Mouse (Mus musculus): Measurements from ENCODE around the gene Itpr3. TPM values are rescaled to one million over a fixed set of nuclear protein-coding genes. Genes with fewer than 3 reads are reported as not detected.

Gene Itpr3
- polyA plus RNA-seq, 1 experiment from 2014 or later, result 8.3 TPM

- peaks cover 15% of the 10 kb centered on the region; the same call in 1 of the 2 replicates for H3K27me3 ChIP-seq
- H3K9me3 ChIP-seq (replicated peaks), result no peaks in the 10 kb centered on the region
- 0 out of 2 replicates have a peak overlapping the region, but pooled peaks have one; percentile 1 for H3K4me3 ChIP-seq (replicated peaks)
- 70% methylated on average over 8 of the region's 8 CpGs for WGBS
- no peak for ATAC-seq (replicated peaks; ENCODE audit: low FRiP score)
- peaks cover 74% of the 10 kb centered on the region for H3K4me1 ChIP-seq
- H3K36me3 ChIP-seq, result no peaks in the 10 kb centered on the region
- peak overlapping the region; percentile 17; the same call in 1 of the 2 replicates for H3K4me2 ChIP-seq
- peak overlapping the region; percentile 46 for H3K27ac ChIP-seq
- no peak overlapping the region for H3K9ac ChIP-seq
Observed at GRCm38 (mm10) chr17:27060698-27061097, 3.6 kb downstream of the Itpr3 start.

DNA sequence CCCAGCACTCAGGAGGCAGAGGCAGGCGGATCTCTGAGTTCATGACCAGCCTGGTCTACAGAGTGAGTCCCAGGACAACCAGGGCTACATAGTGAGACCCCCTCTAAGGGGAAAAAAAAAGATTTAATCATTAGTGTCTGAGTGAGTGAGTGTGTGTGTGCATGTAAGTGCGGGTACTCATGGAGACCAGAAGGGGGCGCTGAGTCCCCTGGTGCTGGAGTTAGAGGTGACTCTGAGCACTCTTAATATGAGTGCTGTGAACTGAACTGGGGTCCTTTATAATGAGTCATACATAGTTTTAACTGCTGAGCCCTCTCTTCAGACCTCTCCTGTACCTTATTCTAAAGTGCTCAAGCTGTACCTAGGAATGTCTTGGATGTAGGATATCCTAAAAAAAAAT lies 4.6 kb downstream of the Itpr3 start:
- H3K9ac ChIP-seq, result no peak overlapping the region
- H3K4me1 ChIP-seq, result peaks cover 72% of the 10 kb centered on the region
- H3K4me3 ChIP-seq (replicated peaks), result no peak overlapping the region
- no peaks in the 10 kb centered on the region for H3K36me3 ChIP-seq
- H3K9me3 ChIP-seq (replicated peaks), result no peaks in the 10 kb centered on the region
- no peak for ATAC-seq (replicated peaks; ENCODE audit: low FRiP score)
- H3K4me2 ChIP-seq, result no peak overlapping the region
- H3K27me3 ChIP-seq, result peaks cover 15% of the 10 kb centered on the region; the same call in 1 of the 2 replicates
- H3K27ac ChIP-seq, result no peak overlapping the region
- WGBS, result 97% methylated on average over 3 of the region's 3 CpGs

GRCm38 (mm10) chr17:27062684-27063083 lies 5.6 kb downstream of the Itpr3 start:
- no peak overlapping the region for H3K27ac ChIP-seq

DNA sequence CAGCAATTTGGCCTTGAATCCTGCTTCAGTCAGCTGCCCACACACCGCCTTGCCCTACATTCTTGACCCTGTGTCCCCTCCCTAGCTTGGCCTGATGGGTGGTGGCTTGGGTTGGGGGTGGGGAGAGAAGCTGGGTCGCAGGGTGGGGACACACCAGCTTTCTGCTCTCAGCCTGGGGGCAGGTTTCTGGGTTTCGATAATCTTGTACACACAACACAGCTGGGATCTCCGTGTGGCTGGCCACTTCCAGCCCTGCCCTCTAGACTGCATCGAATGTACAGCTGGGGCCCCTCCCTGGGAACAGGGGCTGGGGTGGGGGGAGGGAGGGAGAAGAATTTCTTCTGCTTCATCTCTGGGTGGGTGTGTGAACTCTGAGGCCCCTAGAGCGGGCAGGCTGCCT lies 6.6 kb downstream of the Itpr3 start:
- 30% methylated on average over 6 of the region's 6 CpGs for WGBS

More at GRCm38 (mm10) chr17:27062684-27063083, 5.6 kb downstream of the Itpr3 start:
- Histone ChIP-seq H3K36me3 (no peaks in the 10 kb centered on the region), H3K4me2 (no peak overlapping the region), H3K4me3 (replicated peaks) (no peak overlapping the region), H3K27me3 (peaks cover 12% of the 10 kb centered on the region; the same call in 1 of the 2 replicates), H3K9ac (no peak overlapping the region), H3K9me3 (replicated peaks) (no peaks in the 10 kb centered on the region), H3K4me1 (peaks cover 69% of the 10 kb centered on the region)
- WGBS, result 95% methylated on average over 7 of the region's 7 CpGs
- ATAC-seq (replicated peaks; ENCODE audit: low FRiP score), result no peak

DNA sequence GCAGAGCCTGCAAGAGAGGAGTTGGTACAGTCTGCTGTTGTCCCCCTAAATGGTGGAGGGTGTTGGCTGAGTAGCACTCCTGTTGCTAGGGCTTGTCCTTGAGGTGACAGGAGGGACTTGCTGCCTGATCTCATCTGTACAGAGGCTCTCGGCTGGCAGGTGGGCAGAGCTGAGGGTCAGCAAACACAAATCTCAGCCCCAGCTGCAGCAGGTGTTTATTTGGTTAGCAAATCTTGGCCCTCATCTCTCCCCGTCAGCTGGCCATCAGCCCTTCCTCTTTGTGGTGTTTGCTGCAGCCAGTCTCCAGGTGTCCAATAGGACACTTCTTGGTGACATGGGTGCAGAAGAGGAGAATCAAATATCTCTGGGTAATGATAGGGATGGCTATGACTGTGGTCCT lies 7.1 kb downstream of the Itpr3 start:
- Histone ChIP-seq H3K27ac (peak overlapping the region; percentile 66), H3K9ac (no peak overlapping the region), H3K36me3 (no peaks in the 10 kb centered on the region), H3K4me1 (peaks cover 56% of the 10 kb centered on the region), H3K4me3 (replicated peaks) (no peak overlapping the region), H3K9me3 (replicated peaks) (no peaks in the 10 kb centered on the region), H3K27me3 (no peaks in the 10 kb centered on the region), H3K4me2 (no peak overlapping the region)
- no peak for ATAC-seq (replicated peaks; ENCODE audit: low FRiP score)
- 63% methylated on average over 2 of the region's 2 CpGs for WGBS

More for the DNA sequence above, 6.6 kb downstream of the Itpr3 start:
- H3K4me3 ChIP-seq (replicated peaks), result no peak overlapping the region
- H3K4me2 ChIP-seq, result no peak overlapping the region
- ATAC-seq (replicated peaks; ENCODE audit: low FRiP score), result 0 out of 2 replicates have a peak, but pooled peaks have one; percentile 31
- peaks cover 1% of the 10 kb centered on the region; the same call in 1 of the 2 replicates for H3K27me3 ChIP-seq
- H3K4me1 ChIP-seq, result peaks cover 59% of the 10 kb centered on the region
- no peak overlapping the region for H3K9ac ChIP-seq
- peak overlapping the region; percentile 66 for H3K27ac ChIP-seq
- no peaks in the 10 kb centered on the region for H3K36me3 ChIP-seq
- no peaks in the 10 kb centered on the region for H3K9me3 ChIP-seq (replicated peaks)

DNA sequence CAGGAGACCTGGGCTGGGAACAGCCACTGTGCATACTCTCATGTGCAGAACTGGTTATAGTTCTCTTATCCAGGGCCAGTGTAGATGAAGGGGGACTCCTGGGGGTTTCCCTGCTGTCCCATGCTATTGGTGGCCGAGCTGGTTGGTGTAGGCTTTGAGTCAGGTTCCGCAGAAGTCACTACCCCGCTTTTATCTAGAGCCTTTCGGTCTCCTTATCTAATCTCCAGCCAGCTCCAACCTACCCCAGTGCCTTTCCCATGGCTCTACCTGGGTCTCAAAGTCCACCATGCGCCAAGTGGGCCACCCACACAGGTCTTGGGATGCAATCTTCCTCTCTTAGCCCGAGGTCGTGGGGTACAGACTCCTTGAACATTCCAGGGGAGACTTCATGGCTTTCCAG lies 9.0 kb downstream of the Itpr3 start:
- Histone ChIP-seq H3K9ac (no peak overlapping the region), H3K9me3 (replicated peaks) (no peaks in the 10 kb centered on the region), H3K27me3 (no peaks in the 10 kb centered on the region), H3K4me2 (no peak overlapping the region), H3K4me1 (peaks cover 52% of the 10 kb centered on the region), H3K27ac (peak overlapping the region; percentile 13; the same call in 1 of the 2 replicates), H3K4me3 (replicated peaks) (no peak overlapping the region), H3K36me3 (no peaks in the 10 kb centered on the region)
- WGBS, result 81% methylated on average over 7 of the region's 7 CpGs
- no peak for ATAC-seq (replicated peaks; ENCODE audit: low FRiP score)

DNA sequence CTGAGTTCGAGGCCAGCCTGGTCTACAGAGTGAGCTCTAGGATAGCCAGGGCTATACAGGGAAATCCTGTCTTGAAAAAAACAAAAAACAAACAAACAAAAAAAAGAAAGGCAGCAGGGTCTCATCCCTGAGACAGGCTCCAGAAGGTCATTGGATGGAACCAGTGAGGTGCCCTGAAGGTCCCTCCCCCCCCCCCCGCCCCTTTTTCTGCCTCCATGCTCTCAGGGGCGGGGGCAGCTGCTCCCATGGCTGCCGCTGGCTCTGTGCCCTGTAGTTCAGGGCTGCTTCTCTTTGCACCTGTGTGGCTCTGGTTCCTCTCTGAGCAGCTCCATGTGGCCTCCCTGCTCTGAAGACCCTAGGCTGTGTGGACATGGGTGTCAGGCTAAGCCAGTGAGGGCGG lies 12.0 kb downstream of the Itpr3 start:
- H3K4me3 ChIP-seq (replicated peaks), result no peak overlapping the region
- no peak for ATAC-seq (replicated peaks; ENCODE audit: low FRiP score)
- no peaks in the 10 kb centered on the region for H3K36me3 ChIP-seq
- H3K9me3 ChIP-seq (replicated peaks), result no peaks in the 10 kb centered on the region
- H3K9ac ChIP-seq, result no peak overlapping the region
- peak overlapping the region; percentile 67 for H3K27ac ChIP-seq
- H3K4me1 ChIP-seq, result peaks cover 47% of the 10 kb centered on the region
- H3K4me2 ChIP-seq, result no peak overlapping the region
- WGBS, result 65% methylated on average over 5 of the region's 5 CpGs
- no peaks in the 10 kb centered on the region for H3K27me3 ChIP-seq

DNA sequence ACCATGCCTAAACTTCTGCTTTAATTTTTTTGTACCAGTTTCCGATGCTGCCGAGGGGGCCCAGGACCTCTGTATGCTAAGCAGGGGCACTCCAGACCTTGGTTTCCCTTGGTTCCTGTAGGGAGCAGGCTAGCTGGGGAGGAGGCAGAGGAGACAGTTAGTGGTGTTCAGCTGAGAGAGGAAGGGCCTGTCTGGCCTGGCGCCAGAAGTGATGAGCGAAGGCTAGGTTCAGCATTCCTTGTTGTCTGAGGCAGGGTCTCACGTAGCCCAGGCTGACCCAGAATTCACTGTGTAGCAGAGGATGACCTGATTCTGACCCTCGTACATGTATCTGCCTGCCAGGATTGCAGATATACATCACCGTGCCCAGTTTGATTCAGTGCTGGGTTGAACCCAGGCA lies 13.8 kb downstream of the Itpr3 start:
- ATAC-seq (replicated peaks; ENCODE audit: low FRiP score), result no peak
- Histone ChIP-seq H3K27me3 (no peaks in the 10 kb centered on the region), H3K4me1 (peaks cover 57% of the 10 kb centered on the region), H3K9ac (no peak overlapping the region), H3K27ac (no peak overlapping the region), H3K4me2 (no peak overlapping the region), H3K4me3 (replicated peaks) (no peak overlapping the region), H3K9me3 (replicated peaks) (no peaks in the 10 kb centered on the region), H3K36me3 (no peaks in the 10 kb centered on the region)
- WGBS, result 93% methylated on average over 7 of the region's 7 CpGs

DNA sequence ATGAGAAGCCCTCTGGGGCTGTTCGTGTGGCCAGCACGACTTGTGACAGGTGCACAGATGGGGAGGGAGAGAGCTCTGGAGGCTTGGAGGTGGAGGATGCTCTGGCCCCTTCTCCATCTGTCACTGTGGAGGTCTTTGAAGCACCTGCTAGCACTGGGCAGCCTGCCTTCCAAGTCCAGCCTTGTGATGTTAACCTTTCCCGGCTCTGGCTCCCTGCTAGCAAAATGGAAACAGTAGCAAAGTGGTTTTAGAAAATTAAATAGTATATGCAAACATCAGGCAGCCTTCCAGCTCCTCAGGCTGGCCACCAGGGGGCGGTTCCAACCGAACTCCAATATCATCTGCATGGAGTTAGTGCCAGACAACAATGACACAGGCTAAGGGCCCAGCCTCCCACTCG lies 14.5 kb downstream of the Itpr3 start:
- WGBS, result 41% methylated on average over 6 of the region's 6 CpGs
- Histone ChIP-seq H3K4me2 (no peak overlapping the region), H3K36me3 (no peaks in the 10 kb centered on the region), H3K4me1 (peaks cover 51% of the 10 kb centered on the region), H3K9ac (no peak overlapping the region), H3K27ac (no peak overlapping the region), H3K4me3 (replicated peaks) (no peak overlapping the region), H3K27me3 (no peaks in the 10 kb centered on the region), H3K9me3 (replicated peaks) (no peaks in the 10 kb centered on the region)
- no peak for ATAC-seq (replicated peaks; ENCODE audit: low FRiP score)

GRCm38 (mm10) chr17:27072363-27072762 lies 15.3 kb downstream of the Itpr3 start:
- Histone ChIP-seq H3K27ac (no peak overlapping the region), H3K27me3 (no peaks in the 10 kb centered on the region), H3K9me3 (replicated peaks) (no peaks in the 10 kb centered on the region), H3K4me1 (peaks cover 44% of the 10 kb centered on the region), H3K36me3 (peaks cover 5% of the 10 kb centered on the region; the same call in 1 of the 2 replicates), H3K4me2 (no peak overlapping the region), H3K4me3 (replicated peaks) (no peak overlapping the region), H3K9ac (no peak overlapping the region)
- 92% methylated on average over 8 of the region's 8 CpGs for WGBS
- ATAC-seq (replicated peaks; ENCODE audit: low FRiP score), result no peak

DNA sequence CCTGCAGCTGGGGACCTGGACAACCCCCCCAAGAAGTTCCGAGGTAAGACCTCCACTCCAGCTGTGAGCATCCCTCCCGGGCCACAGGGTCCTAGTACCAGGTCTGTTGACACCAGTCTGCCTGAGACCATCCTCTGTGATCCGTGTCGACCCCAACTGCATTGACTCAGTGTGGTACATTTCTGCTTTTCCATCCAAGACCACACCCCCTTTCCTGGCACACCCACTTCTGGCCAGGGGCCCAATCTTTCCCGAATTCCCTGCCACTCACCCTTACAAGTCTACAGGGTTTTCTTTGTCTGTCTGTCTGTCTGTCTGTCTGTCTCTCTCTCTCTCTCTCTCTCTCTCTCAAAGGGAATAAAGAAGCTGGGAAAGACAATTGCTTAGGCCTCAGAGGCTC lies 16.0 kb downstream of the Itpr3 start:
- Histone ChIP-seq H3K27me3 (no peaks in the 10 kb centered on the region), H3K4me2 (no peak overlapping the region), H3K9ac (no peak overlapping the region), H3K4me3 (replicated peaks) (no peak overlapping the region), H3K27ac (no peak overlapping the region), H3K36me3 (peaks cover 11% of the 10 kb centered on the region), H3K9me3 (replicated peaks) (no peaks in the 10 kb centered on the region), H3K4me1 (peaks cover 44% of the 10 kb centered on the region)
- ATAC-seq (replicated peaks; ENCODE audit: low FRiP score), result no peak
- 69% methylated on average over 5 of the region's 5 CpGs for WGBS

GRCm38 (mm10) chr17:27073778-27074177 lies 16.7 kb downstream of the Itpr3 start:
- Histone ChIP-seq H3K9me3 (replicated peaks) (no peaks in the 10 kb centered on the region), H3K9ac (no peak overlapping the region), H3K36me3 (peaks cover 11% of the 10 kb centered on the region), H3K4me1 (peaks cover 44% of the 10 kb centered on the region), H3K27ac (peak overlapping the region; percentile 68; the same call in 1 of the 2 replicates), H3K4me2 (no peak overlapping the region), H3K27me3 (no peaks in the 10 kb centered on the region), H3K4me3 (replicated peaks) (no peak overlapping the region)
- 63% methylated on average over 9 of the region's 9 CpGs for WGBS
- peak; percentile 33; the same call in 1 of the 2 replicates for ATAC-seq (replicated peaks; ENCODE audit: low FRiP score)

GRCm38 (mm10) chr17:27074236-27074635 lies 17.1 kb downstream of the Itpr3 start:
- Histone ChIP-seq H3K36me3 (peaks cover 11% of the 10 kb centered on the region), H3K4me3 (replicated peaks) (no peak overlapping the region), H3K9me3 (replicated peaks) (no peaks in the 10 kb centered on the region), H3K27ac (peak overlapping the region; percentile 68), H3K4me2 (no peak overlapping the region), H3K4me1 (peaks cover 42% of the 10 kb centered on the region), H3K27me3 (no peaks in the 10 kb centered on the region), H3K9ac (no peak overlapping the region)
- WGBS, result 40% methylated on average over 6 of the region's 6 CpGs
- peak; percentile 34; the same call in 1 of the 2 replicates for ATAC-seq (replicated peaks; ENCODE audit: low FRiP score)
